Mouse (Mus musculus) G1E-ER4 (cell line): Measurements from ENCODE around the gene Tma16. TPM values are rescaled to one million over a fixed set of nuclear protein-coding genes. Genes with fewer than 3 reads are reported as not detected.
A peak's percentile ranks its signal among the peaks of the same experiment; 100 is the strongest.

Experiments
- GATA1 ChIP-seq: IDR thresholded peaks from one replicate; pipeline ENCODE4 v1.8.0; 2012; ENCODE audit warnings: low read length, inconsistent platforms
- polyA plus RNA-seq: library from polyadenylated mRNA; stranded (reverse); fragments of >175 nt; gene quantifications from 2 replicates; pipeline ENCODE4 v1.2.3, GENCODE M21; 2012

Tma16 gene
- polyA plus RNA-seq, result 10.8 and 13.0 TPM in 2 replicates

DNA sequence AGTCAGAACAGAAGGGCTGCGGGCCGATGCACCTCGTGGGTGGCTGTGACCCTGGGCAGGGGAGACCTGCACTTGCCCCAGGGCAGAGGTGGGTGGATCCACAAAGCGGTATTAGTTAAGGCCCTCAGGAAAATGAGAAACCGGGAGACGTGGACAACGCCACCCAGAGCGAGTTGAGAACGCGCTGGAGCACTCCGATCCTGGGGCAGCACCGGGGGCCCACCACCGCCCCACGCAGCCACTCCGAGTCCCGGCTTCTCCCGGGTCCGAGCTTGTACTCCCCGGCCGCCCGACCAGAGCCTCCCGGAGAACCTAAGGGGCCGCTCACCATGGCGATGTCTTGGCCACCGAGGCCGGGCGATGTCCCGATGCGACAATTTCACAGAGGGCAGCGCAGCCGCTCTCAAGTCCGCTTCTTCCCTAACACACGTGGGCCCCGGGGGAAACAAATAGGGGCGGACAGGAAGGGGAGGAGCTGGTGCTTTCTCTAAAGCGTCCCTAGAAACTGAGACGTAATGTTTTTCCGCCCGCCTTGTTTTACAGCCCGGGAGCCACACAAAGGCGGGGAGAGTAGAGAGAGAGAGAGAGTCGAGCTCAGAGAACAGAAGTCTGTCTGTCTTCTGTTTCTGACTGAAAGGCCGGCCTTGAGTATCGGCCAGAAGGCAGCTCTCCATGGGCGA, at the start of gene Tma16:
Gene Tma16, minus strand, starts transcription at position 447 of the 680 bp plus-strand sequence.
- TF ChIP-seq GATA1, result no peak

DNA sequence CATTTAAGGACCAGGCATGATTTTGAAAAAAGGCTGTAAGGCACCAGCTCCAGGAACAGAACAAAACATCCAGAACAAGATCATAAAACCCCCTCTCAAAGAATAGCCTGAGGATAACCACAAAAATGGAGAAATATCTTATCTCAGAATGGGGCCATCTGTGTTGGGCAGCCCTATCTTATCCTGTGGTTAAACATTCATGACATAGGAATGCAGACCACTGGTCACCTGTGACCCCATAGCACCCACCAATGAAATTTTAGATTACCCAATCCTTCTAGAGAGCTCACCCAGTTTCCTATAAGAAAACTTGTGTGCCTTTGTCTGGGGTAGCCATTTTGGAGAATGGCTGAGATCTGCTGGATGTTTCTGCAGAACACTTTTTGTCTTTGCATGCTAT, 34.2 kb upstream of the Tma16 start:
- peak; percentile 45 for TF ChIP-seq GATA1

DNA sequence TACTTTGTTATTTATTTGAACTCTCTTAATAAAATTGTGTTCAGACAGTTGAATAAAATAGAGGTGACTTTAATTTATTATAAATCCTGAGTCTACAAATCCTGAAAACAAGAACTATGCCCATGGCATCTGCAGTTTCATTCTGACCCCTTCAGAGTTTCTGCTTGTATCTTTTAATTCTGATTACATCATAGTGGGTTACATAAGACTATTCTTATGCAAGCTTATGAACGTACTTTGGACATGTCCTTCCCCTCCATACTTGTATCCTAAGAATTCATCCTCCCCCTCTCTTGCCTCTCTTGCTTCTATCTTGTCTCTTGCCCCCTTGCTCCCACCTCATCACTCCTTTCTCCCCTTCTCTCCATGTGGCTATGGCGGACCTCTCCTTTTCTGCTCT, 32.8 kb upstream of the Tma16 start:
- TF ChIP-seq GATA1, result no peak

DNA sequence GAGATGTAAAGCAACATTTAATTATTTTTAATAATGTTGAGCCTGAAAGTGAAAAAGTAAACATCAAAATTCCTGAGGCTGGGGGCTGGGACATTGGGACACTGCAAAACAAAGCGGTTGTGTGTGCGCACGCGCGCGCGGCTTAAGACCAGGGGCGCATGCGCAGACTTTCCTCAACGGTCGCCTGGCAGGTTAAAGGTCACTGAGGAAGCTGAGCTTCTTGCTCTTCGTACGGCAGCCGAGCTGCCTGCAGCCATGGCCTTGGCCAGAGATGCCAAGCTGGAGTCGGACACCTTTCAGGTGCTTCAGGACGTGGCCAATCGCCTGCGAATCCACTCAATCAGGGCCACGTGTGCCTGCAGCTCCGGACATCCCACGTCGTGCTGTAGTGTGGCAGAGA, 25.2 kb upstream of the Tma16 start, which contains the start of gene Tktl2:
Gene Tktl2, plus strand, starts transcription at position 220 of the 400 bp plus-strand sequence.
- TF ChIP-seq GATA1, result no peak

DNA sequence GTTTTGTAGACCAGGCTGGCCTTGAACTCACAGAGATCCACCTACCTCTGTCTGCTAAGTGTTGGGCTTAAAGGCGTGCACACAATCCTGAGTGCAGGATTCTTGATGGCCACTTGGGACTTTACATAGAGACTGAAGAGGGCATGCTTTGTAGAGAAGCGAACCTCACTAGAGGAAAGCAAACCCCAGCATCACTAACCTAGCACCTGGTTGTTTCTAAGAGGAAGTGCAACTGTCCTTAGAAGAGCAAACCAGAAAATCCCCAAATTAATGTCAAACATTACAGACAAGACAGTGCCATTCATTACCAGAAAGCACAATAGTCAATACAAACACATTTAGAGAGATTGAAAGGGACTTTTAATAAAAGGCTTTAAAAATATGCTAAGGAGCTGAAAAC, 17.1 kb upstream of the Tma16 start:
- TF ChIP-seq GATA1, result no peak

DNA sequence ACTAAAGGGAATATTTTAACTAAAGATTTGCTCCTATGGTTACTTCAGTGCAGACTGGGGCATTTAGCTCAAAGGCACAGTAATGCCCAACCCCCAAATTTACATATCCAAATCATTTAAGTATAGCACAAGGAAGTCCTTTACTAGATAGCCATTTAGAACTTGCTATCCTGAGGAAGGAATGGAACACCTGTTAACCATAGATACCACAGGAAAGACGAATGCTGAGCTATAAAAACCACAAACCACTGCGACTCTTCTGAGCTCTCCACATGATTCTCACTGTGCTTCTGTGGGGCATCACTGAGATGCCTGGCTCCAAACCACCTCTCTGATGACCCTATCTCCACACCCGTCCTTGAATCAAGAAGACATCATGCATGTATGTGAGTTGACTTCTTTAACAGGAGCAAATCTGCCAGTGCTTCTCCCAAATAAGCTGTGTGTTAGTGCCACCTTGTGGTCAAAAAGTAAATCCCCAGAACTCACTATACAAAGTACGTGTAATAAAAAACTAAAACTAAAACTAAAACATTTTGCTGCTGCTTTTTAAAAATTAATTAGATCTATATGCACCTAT, 10.8 kb upstream of the Tma16 start:
- TF ChIP-seq GATA1, result peak; percentile 12

DNA sequence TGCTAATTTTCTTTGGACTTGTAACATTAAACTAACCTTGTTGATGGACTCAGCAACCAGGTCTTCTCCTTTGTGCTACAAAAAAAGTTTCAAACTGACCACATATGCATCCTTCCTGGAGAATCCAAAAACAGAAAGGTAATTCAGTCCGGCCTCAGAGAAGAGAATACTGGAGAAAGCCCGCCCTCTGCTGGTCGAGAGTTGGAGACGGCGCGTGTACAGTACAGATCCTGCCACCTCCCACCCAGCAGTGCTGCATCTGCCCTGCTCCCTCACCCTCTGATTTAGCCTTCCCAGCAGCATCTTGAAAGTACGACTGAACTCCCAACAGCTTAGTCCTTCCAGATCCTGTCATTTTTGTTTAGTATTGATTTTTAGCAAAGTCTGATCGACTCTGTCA, 9.4 kb upstream of the Tma16 start:
- no peak for TF ChIP-seq GATA1

DNA sequence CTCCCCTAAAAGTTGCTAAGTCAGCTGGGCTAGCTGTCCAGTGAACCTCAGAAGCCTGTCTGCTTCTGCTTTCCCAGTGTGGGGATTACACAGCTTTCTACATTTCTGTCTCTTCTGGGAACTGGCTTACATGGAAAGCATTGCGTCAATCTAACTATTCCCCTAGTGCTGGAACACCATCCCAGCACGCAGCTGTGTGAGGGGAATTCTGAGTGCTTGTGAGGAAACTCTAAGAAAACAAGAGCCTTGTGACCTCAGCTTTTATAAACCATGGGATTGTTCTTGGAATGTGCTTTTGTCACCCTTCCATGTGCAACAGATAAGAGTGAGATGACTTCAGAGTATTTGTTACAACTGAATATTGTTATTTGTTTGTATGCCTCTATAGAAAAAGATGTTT, 8.2 kb upstream of the Tma16 start:
- no peak for TF ChIP-seq GATA1

DNA sequence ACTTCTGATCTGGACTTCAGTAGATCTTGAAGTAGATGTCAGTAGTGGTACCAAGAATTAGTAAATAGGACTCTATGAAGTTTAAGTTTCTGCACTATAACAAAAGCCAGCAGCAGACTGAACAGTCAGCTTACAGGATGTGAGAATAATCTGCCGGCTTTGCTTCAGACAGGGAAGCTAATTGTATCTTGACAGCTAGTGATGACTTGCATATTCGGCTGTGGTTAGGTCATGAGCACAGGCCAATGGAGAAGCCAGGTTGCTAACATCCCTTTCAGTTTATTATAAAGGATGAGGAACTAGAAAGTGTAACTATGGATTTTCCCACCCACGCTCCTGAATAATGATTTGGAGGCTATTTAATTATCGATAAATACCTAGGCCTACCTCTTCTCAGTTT, 4.3 kb upstream of the Tma16 start:
- TF ChIP-seq GATA1, result no peak

DNA sequence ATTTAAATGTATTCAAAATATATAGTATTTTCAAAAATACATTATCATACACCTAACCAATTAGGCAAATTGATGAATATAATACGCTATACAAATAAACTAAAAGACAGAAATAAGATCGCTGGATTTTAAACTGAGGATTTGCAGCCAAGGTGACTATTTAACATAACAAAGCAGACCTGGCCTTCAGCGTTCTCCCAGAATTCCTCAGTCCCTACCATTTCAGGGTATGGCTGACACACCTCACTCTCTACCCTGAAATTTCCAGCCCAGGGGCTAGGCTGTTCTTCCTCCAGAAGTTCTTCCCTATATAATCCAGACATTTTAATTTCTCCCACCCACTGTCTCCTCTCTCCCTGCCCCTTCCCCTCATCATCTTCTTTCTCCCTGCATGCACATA, 2.2 kb upstream of the Tma16 start:
- no peak for TF ChIP-seq GATA1

DNA sequence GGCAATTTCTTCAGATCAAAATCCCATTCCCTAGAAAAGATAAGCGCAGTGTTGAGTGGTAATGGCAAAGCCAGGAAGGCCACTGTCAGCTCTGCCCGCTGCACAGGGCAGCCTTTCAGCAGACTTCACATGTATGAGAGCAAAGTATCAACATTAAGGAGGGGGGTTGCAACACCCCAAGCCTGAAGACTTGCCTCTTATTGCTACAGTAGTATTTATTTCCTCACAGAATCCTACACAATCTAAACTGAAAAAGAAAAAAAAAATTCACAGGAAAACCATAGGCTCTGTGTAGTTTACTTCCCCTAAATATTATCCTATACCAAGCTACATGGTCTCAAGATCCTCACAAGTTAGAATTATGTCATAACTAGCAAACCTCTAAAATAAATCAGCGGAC, 9.4 kb downstream of the Tma16 start:
- TF ChIP-seq GATA1, result no peak

DNA sequence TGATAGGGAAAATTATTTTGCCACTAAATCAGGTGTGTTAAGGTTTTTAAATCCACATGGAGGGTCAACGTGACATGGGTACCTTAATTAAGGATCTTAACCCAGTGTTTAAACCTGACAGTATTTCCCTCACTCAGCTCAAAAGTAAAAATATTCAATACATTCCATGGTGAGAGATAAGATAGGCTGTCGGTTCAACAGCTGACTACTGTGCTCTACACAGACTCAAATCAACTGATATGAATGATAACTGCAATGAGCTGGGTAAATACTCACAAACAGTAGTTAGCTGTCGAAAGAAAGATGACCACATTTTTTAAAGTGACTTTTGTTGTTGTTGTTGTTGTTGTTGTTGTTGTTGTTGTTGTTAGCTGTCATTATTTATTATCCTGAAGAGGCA, 16.5 kb downstream of the Tma16 start:
- no peak for TF ChIP-seq GATA1

DNA sequence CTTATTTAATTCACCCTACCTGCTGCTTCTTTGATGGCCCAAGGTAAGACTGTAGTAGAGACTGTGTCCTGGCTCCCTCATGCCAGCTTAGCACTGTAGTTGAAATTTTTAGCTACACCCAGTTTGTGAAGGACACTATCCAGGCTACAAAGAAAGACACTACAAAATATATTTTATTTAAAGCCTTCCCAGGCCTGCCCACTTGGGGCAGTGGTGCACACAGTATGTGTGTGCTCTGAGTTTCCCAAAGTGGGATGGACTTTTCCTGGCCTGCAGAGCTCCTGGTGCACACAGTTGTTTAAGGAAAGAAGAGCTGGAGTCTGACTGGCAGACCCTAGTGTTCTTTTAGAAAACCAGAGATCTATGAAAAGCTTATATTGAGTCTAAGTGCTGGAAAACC, 29.3 kb downstream of the Tma16 start:
- TF ChIP-seq GATA1, result no peak

DNA sequence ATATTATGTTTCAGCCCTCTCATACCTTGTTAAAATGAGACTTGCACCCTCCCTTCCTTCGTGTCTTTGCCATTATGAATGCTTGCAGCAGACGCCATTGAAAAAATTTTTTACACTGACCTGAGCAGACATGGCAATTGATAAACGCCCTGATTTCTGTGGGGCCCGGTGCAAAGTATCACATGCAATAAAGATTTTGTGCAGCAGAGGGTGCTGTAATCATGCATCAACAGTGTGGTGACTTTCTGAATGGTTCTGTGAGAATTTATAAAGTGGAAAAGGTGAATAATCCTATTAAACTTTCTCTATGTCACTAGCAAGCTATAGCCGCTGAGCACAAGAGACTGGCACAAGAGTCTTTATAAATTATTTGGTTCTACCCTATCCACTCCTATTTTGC, 35.6 kb downstream of the Tma16 start:
- TF ChIP-seq GATA1, result no peak

DNA sequence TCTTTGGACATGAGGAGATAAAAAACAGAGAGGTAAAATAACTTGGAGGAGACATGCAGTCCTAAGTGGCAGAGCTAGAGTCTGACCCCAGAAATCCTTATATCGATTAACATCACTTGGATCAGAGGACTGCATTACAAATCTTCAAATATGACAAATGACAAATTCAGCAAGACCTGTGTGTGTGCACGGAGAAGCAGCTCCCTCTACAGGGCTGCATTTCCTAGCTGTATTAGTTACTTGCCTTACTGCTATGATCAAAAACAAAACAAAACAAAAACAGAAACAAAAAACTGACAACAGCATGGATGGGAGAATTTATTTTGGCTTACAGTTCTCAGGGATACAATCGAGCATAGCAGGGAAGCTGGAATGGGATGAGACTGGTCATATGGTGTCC, 41.0 kb downstream of the Tma16 start:
- no peak for TF ChIP-seq GATA1

DNA sequence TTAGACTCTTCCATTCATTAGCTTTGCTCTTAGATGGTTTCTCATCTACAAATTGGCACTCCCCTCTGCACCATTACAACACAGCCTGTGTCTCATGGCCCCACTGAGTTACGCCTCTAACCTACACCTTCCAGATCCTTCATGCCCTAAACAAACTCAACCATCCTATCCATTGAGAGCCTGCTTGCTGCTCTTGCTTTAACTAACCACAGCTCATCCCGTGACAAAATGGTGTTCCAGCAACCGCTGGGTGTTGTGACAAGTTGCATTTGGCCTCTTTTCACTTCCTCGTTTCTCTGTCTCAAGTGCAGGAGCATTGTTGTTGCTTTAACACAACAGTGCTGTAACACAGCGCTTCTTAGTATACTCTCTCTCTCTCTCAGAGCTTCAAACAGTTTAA, 42.2 kb downstream of the Tma16 start:
- no peak for TF ChIP-seq GATA1

DNA sequence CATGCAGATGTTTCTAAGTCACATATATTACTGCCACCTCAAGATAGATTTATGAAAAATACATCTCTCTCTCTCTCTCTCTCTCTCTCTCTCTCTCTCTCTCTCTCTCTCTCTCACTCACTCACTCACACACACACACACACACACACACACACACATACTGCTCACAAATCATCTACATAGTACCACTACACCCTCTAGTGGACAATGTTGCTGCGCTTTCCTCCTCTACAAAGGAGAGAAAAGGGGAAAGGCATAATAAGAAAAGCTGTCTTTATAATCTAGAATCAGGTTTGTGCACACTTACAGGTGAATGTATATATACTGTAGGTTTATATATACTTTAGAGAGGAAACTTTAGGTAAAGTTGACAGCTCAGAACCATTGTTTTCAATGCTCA, 43.6 kb downstream of the Tma16 start:
- no peak for TF ChIP-seq GATA1

DNA sequence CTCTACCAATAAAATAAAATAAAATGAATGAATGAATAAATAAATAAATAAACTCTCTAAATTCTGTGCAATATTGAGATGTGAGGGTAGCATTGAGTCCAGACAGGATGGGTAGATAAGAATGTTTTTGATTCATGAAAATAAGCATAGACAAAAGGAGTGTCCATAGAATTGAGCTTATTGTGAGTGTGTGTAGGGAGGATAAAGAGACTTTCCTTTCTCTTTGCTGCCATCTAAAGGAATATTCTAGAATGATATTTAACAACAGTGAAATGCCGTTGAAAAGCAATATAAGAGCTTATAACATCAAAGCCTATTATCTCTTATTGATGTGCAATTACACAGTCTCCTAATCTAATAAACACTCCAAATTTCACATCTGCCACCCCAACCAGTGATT, 45.2 kb downstream of the Tma16 start:
- TF ChIP-seq GATA1, result no peak

DNA sequence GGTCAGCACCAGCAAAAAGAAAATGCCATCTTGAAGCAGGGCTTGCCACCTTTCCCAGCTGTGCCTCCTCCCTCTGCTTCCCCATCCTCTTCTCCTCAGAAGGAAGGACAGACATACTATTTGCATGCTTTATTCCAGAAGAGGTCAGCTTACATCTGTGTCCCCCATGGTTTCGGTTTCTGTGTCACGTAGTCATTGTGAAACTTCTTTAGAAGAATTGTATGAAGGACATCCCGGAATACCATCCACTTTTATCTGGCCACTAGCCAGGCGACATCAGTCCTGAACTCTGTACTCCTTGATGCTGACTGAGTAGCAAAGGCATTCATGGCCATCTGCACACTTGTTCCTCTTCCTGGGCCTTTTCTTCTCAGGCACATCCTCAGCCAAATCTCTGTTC, 47.9 kb downstream of the Tma16 start:
- TF ChIP-seq GATA1, result no peak
